Mouse (Mus musculus) activated CD4-positive, CD25-positive, alpha-beta regulatory T cell, adult 9 weeks (primary cell): ENCODE data around the gene Snx11. TPM values are rescaled to one million over a fixed set of nuclear protein-coding genes. Genes with fewer than 3 reads are reported as not detected.

ENCODE experiments used
- polyA plus RNA-seq: library from polyadenylated mRNA; unstranded; fragments of 100-300 nt; shearing (Covaris generic); gene quantifications from one replicate; pipeline ENCODE4 v1.2.1, GENCODE M21; 2017

The Snx11 gene
- polyA plus RNA-seq, result 35.1 TPM

GRCm38 (mm10) chr11:96776968-96777962 is at the start of gene Snx11:
Snx11 (minus strand) TSS chr11:96777559.

GRCm38 (mm10) chr11:96788871-96789795 is 11.8 kb upstream of the Snx11 start, which contains the start of gene Cbx1:
Cbx1 (plus strand) TSS chr11:96789127.

Other genes starting within 250 kb of the Snx11 start
- 50.7 TPM for gene Cbx1, start 11.6 kb upstream of the Snx11 start, polyA plus RNA-seq
- gene Nfe2l1, start 52.4 kb upstream of the Snx11 start, polyA plus RNA-seq, result 64.3 TPM
- gene Copz2, start 72.3 kb upstream of the Snx11 start, polyA plus RNA-seq, result 0.40 TPM
- 86.8 TPM for gene Cdk5rap3, start 138.9 kb upstream of the Snx11 start, polyA plus RNA-seq
- 0.33 TPM for gene Prr15l, start 150.5 kb upstream of the Snx11 start, polyA plus RNA-seq
- gene Pnpo, start 166.4 kb upstream of the Snx11 start, polyA plus RNA-seq, result 39.1 TPM
- gene Sp2, start 205.4 kb upstream of the Snx11 start, polyA plus RNA-seq, result 62.9 TPM
- gene Sp6, start 235.8 kb upstream of the Snx11 start, polyA plus RNA-seq, result 6.7 TPM